Mouse (Mus musculus) adrenal gland, postnatal 14 days (tissue): ENCODE measurements around the gene Slc44a4. TPM values are rescaled to one million over a fixed set of nuclear protein-coding genes. Genes with fewer than 3 reads are reported as not detected.
"Not testable (repeated sequence)": the region's sequence is repeated elsewhere in the genome, so short reads cannot be mapped to it uniquely, and the experiment has no call there.

ENCODE experiments used
- DNase-seq: peaks from one replicate; pipeline ENCODE4 v3.0.0; 2021; ENCODE audit warnings: mixed read lengths
- total RNA-seq: library from RNA; stranded (reverse); gene quantifications from 2 replicates; pipeline ENCODE4 v1.2.3, GENCODE M21; 2021

Gene Slc44a4
- total RNA-seq, 1 experiment from 2014 or later = 1.5 TPM

DNA sequence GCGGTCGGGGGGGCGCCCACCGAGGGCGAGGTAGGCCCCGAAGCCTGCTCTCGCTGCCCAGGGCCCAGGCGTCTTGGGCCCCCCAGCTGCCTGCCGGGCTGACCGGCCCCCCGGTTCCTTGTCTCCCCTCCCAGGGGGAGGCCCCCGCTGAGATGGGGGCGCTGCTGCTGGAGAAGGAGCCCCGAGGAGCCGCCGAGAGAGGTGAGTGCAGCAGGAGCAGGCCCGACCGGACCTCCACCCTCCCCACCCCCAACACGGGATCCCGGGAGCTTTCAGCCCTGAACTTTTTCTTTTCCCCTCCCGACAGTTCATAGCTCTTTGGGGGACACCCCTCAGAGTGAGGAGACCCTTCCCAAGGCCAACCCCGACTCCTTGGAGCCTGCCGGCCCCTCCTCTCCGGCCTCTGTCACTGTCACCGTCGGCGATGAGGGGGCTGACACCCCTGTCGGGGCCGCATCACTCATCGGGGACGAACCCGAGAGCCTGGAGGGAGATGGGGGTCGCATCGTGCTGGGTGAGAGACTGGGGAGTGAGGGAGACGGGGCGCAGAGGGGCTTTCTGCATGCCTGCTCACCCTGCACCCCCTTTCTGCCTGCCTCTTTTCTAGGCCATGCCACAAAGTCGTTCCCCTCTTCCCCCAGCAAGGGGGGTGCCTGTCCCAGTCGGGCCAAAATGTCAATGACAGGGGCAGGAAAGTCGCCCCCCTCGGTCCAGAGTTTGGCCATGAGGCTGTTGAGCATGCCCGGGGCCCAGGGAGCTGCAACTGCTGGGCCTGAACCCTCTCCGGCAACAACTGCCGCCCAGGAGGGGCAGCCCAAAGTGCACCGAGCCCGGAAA lies 15.0 kb upstream of the Slc44a4 start:
- DNase-seq = peak; percentile 73

DNA sequence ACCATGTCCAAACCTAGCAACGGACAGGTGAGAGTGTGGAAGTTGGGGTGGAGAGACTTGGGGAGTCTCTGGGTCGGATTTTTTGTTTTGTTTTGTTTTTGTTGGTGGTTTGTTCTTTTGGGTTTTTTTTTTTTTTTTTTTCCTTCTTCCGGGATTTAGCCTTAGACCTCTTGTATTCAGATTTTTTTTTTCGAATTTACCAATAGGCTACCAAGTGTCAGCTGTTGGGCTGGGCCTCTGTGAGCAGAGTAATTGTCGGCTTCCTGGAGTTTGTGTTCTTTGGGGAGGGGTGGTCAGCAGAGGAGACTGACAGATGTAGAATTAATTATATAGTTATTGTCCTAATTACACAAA lies 14.4 kb upstream of the Slc44a4 start:
- peak; percentile 66 for DNase-seq

DNA sequence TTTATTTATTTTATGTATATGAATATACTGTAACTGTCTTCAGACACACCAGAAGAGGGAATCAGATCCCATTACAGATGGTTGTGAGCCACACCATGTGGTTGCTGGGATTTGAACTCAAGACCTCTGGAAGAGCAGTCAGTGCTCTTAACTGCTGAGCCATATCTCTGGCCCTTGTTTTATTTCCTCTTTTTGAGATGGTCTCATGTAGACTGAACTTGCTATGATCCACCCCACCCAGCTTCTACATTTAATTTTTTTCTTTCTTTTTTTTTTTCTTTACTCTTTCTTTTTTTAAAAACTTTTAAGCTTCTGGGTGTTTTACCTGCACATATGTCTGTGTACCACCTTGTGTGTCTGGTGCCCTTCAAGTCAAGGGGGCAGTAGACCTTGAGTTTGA lies 13.4 kb upstream of the Slc44a4 start:
- DNase-seq = not testable (repeated sequence)

DNA sequence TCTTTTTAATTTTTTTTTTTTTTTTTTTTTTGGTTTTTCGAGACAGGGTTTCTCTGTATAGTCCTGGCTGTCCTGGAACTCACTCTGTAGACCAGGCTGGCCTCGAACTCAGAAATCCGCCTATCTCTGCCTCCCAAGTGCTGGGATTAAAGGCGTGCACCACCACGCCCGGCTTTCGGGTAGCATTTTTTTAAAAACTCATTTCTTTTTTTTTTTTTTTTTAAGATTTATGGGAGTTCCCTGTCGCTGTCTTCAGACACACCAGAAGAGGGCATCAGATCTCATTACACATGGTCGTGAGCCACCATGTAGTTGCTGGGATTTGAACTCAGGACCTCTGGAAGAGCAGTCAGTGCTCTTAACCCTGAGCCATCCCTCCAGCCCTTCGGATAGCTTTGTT lies 12.3 kb upstream of the Slc44a4 start:
- DNase-seq = not testable (repeated sequence)

DNA sequence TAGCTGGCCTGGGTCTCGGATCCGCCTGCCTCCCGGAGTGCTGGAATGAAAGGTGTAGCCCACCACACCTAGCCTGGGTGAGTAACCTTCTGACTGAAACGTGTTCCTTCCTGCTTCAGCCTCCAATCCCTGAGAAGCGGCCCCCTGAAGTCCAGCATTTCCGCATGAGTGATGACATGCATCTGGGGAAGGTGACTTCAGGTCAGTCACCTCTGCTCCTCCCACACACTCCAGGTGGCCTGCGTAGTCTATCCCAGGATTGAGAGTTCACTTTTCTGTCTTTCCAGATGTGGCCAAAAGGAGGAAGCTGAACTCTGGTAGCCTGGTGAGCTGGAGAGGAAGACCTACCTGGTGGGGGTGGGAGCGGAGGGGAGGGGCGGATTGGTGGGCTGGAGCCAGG lies 11.4 kb upstream of the Slc44a4 start:
- DNase-seq = no peak

DNA sequence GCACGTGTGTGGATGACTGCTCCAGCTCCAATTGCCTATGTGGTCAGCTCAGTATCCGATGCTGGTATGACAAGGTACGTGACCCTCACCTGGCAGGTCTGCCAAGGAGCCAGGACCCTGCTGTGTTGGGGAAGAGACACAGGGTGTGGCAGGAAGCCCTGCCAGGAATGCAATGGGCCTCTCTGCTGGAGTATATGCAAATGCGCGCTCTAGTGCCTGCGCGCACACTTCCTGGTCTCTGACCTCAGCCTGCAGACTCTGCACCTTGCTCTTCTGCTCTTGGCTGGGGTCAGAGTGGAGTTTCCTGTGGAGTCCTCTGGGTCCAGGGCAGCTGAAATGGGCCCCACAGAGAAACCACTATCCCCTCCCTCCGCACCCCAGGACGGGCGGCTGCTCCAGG lies 3.3 kb upstream of the Slc44a4 start:
- DNase-seq = no peak

DNA sequence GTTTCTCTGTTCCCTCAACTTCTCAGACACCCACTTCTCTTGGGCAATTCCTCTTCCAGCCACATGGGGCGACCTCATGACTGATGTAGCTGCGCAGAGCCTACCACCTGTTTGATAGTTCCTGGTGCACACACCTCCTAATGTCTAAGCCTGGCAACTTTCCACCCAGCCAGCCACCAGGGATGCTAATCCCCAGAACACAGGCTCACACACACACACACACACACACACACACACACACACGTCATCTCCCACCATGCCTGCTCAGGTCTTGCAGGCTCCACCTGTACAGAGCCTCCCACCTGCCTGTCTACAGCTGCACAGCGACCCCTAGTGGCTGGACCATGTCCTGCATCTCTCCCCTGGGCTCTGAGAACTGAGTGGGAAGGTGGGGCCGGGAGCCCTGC lies 2.3 kb upstream of the Slc44a4 start:
- DNase-seq = peak; percentile 91

DNA sequence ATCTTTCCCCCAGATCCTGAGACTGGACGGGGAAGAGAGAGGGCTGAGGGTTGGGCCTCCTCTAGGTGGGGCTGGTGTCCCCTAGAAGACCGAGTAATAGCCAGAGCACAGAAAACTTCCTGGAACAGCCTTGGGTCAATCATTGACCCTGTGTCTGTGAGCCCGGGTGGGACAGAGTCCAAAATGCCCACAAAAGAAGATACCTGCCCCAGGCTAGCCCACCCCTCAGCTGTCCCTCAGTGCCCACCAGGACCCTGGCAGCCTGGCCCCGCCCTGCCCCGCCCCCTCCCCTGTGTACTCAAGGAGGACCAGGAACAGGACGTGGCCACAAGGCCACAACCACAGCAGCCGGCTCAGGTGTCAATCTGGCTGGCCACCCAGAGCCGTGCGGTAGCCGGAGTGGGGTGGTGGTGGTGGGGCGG lies 1.2 kb downstream of the Slc44a4 start:
- peak; percentile 65 for DNase-seq

DNA sequence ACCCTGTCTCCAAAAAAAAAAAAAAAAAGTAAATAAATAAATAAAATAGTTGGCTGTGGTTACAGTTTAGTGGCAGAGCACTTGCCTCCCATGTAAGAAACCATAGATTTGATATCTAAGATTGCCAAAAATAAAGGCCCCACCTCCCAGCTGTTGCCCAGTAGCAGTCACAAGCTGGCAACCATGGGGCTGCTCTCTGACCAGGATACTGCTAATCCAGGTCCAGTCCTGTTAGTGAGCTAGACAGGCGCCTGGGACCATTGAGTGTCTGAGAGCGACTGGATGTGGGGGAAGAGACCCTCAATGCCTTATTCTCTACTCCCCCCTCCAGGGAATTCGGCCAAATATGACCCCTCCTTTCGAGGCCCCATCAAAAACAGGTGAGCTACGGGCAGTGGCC lies 2.0 kb downstream of the Slc44a4 start:
- no peak for DNase-seq

DNA sequence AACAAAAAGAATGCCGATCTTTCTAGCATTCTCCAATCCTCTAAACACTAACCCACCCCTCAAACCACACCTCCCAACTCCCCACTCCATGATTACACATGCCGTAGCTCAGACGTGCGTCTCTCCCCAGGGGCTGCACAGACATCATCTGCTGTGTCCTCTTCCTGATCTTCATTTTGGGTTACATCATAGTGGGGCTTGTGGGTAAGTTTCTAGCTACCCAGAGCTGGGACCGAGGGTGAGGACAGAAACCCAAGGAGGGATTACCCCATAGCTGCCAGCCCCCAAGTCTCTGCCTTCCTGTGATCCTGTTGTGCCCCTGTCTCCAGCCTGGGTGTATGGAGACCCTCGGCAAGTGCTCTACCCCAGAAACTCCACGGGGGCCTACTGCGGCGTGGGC lies 2.9 kb downstream of the Slc44a4 start:
- DNase-seq = no peak

DNA sequence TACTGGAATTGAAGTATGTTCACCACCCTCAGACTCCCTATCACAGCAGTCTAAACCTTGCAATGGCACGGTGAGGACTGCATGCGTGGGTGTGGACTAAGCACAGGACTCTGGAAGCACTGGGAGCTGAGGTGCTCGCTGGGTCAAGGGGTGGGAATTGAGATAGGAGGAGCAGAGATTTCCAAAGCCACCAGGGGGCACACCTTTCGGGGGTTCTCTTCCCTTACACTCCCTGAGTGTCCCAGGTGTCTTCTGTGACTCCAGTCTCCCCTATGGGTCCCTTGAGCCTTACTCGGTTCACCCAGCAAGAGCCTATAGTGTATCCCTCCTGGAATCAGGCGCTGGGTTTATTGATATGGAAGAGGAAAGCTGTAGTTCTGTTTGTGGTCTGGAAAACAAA lies 8.7 kb downstream of the Slc44a4 start:
- peak; percentile 31 for DNase-seq

DNA sequence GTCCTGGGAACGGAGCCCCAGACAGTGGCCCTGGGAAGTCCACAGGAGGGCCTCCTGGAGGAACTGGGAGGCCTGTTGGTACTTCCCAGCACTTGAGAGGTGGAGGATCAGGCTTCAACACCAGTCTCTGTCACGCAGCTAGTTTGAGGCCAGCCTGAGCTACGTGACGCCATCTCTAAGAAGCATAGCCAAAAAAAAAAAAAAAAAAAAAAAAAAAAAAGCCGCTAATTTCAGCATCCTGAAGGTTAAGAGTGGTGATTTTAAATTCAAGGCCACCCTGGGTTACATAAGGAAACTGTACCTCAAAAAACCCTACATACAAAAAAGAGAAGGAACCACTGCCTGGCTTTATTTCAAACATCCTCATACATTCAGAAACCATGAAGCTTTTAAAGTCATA lies 10.0 kb downstream of the Slc44a4 start:
- no peak for DNase-seq

DNA sequence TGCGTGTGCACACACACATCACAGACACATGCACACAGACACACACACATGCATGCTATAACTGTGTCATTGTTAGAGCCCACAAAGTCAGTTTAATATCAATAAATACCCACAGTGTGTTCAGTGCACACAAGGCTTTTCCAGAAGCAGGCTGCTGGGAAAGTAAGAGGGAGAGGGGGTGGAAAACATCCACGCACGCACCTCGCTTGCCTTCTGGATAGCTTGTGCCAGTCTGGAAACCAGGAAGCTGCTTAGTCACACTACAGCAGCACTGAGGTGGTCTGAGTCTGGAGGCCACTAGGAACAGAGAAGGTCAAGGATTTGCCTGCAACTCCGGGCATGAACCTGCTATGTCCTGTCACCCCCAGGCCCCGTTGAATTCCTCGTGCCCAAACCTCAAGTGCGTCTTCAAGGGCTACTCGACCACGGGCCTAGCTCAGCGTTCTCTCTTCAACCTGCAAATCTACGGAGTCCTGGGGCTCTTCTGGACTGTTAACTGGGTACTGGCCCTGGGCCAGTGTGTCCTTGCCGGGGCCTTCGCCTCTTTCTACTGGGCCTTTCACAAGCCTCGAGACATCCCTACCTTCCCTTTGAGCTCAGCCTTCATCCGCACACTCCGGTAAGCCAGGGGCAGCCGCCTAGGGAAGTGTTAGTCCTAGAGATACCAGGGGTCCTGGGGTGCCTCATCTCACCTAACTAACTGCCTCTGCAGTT lies 13.2 kb downstream of the Slc44a4 start:
- peak; percentile 73 for DNase-seq

DNA sequence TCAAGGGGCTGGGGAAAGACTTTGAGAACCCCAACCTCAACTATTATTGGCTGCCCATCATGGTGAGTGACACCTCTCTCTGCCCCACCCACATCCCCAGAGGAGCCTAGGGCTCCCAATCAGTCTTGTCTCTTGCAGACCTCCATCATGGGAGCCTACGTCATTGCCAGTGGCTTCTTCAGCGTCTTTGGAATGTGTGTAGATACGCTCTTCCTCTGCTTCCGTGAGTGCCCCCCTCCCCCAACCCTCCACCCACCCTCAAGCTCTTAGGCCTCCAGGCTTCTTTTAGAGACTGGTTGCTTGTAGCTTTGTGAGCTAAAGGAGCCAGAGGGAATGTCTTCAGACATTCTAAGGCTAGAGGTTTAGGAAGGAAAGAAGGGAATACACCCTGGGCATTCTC lies 14.6 kb downstream of the Slc44a4 start:
- no peak for DNase-seq

DNA sequence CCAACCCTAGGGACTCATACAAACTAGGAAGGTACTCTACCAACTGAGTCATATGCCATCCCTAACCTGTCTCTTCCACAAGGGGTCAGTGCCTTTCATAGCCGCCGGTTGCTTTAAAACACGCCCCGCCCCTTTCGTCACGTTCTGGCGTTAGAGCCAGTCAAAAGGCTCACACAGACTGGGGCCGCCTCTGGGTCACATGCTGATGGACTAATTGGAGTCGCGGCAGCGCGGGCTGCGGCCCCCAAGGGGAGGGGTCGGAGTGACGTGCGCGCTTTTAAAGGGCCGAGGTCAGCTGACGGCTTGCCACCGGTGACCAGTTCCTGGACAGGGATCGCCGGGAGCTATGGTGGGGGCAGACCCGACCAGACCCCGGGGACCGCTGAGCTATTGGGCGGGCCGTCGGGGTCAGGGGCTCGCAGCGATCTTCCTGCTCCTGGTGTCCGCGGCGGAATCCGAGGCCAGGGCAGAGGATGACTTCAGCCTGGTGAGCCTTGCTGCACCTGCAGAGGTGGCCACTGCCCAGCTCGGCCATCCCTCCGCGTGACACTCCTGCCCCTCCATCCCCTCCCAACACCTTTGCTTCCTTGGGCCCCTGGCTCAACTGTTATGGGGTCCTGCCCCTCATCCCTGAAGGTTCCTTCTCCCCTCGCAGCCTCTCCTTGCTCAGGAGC lies 16.9 kb downstream of the Slc44a4 start, which contains the start of gene Neu1:
TSS of gene Neu1 (plus strand) at position 193 of the 674 bp plus-strand sequence.
- peak; percentile 99 for DNase-seq

DNA sequence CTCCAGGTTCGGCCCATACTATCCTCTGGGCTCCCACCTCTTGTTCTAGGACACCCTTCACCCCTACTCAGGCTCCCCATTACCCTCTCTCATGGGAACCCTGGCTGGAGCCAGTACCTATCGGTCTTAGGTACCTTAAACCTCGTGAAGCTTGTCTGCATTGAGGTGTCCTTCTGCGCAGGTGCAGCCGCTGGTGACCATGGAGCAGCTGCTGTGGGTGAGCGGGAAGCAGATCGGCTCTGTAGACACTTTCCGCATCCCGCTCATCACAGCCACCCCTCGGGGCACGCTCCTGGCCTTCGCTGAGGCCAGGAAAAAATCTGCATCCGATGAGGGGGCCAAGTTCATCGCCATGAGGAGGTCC lies 17.5 kb downstream of the Slc44a4 start:
- DNase-seq = peak; percentile 40

DNA sequence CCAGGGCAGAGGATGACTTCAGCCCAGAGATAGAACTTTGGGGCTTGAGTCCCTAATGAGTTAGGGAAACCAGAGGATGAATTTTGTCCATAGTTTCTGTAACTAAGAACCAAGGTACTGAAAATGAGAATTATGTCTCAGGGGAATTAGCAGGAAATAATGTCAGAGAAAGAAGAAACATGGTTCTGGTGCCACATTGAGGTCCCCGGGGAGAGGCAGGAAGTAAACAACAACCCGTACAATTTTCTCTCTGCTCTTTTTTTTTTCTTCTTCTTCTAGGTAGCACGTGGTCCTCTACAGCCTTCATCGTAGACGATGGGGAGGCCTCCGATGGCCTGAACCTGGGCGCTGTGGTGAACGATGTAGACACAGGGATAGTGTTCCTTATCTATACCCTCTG lies 18.0 kb downstream of the Slc44a4 start:
- no peak for DNase-seq

DNA sequence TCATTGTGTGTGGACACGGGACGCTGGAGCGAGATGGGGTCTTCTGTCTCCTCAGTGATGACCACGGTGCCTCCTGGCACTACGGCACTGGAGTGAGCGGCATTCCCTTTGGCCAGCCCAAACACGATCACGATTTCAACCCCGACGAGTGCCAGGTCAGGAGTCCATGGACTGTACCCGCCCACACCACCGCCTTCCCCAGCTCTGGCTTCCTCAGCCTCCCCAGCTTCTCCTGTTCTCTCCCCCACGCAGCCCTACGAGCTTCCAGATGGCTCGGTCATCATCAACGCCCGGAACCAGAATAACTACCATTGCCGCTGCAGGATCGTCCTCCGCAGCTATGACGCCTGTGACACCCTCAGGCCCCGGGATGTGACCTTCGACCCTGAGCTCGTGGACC lies 19.8 kb downstream of the Slc44a4 start:
- no peak for DNase-seq

DNA sequence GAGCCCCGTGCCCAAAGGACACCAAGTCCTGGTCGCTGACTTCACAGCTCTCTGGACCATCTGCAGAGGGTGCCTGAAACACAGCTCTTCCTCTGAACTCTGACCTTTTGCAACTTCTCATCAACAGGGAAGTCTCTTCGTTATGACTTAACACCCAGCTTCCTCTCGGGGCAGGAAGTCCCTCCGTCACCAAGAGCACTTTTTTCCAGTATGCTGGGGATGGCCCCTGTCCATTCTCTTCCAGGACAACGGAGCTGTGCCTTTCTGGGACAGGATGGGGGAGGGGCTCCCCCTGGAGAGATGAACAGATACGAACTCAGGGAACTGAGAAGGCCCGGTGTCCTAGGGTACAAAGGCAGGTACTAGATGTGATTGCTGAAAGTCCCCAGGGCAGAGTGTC lies 20.6 kb downstream of the Slc44a4 start:
- DNase-seq = peak; percentile 48

DNA sequence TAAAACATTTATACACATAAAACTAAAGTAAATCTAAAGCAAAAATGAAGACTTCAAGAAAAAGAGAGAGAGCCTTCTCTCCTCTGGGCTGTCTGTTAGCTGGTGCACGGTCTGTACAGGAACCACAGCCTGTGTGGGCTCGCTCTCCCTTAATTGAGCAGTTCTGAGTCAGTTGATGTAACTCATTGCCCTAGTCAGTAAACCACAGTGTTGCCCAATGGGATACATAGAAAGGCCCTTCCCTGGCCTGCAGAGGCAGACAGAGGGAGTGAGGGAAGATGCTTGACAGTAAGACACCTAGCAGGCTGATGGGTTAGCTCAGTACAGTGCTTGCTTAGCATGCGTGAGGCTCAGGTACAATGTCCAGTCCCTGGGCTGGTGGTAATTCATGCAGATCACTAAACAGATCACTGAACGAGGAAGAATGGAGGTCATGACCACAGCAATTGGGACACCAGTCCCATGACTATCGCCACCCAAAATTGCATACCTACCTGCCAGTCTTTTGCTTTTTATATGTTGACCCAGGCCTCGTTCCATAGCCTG lies 23.8 kb downstream of the Slc44a4 start:
- DNase-seq = no peak

DNA sequence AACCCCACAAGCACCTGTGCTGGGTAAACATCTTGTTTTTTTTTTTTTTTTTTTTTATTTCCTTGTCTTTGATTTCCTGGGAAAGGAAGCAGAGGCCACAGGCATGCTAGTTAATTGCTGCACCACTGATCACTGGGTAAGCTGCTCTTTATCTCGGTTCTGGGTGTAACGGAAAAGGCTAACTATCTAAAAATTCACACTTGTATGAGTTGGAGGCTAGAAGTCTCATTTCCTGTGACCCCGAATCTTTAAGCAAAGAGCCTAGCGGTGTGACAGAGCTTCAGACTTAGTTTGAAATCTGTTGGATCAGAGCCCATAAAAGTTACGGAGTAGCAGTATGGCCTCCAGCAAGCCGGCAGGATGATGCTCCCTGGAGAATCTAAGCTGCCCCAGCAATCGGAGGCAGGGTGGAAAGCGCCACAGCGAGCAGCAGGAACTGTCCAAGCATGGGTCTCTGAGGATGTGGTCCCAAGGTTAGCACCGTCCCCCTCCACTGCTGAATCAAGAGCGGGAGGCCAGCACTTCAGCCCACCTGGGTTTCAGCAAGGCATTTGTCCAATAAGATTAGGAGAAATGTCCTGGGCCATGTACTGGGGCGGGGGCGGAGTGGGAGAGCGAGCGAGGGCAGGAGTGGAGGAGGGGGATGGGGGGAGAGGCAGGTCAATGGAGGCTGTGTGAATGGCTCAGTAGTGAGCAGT lies 27.2 kb downstream of the Slc44a4 start:
- DNase-seq = peak; percentile 53

DNA sequence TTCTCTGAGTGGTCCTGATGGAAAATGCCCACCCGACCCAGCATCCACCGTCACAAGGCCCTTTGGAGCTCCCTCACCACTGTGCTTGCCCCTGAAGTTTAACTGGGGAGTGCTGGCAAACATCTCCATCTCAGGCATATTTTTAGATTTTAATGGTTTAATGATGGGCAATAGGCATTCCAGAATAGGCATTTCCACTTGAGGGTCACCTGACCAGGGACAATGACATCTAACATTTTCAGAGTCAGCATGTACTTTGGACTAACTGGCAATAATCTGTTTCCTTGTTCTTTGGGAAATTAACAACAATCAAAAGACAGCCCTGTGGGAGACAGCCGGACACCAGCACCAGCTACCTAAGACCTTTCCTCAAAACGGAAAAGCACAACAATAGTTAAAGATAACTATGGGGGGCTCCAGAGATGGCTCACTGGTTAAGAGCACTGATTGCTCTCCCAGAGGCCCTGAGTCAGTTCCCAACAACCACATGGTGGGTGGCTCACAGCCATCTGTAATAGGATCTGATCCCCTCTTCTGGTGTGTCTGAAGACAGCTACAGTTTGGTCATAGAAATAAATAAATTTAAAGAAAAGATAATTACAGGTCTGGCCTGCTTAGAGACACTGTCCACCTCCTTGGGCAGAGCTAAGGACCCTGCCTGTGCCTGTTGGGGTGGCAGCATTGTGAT lies 29.0 kb downstream of the Slc44a4 start:
- no peak for DNase-seq
